Mouse (Mus musculus) cerebellum, postnatal 4 days (tissue): ENCODE data around the gene Ttpal.

Experiments
- DNase-seq, 2 experiments: peaks; one replicate each; pipeline ENCODE4 v3.0.0; 2022; ENCODE audit warnings: low spot score in 2 of 2, mixed read lengths in 1 of 2

Ttpal gene

DNA sequence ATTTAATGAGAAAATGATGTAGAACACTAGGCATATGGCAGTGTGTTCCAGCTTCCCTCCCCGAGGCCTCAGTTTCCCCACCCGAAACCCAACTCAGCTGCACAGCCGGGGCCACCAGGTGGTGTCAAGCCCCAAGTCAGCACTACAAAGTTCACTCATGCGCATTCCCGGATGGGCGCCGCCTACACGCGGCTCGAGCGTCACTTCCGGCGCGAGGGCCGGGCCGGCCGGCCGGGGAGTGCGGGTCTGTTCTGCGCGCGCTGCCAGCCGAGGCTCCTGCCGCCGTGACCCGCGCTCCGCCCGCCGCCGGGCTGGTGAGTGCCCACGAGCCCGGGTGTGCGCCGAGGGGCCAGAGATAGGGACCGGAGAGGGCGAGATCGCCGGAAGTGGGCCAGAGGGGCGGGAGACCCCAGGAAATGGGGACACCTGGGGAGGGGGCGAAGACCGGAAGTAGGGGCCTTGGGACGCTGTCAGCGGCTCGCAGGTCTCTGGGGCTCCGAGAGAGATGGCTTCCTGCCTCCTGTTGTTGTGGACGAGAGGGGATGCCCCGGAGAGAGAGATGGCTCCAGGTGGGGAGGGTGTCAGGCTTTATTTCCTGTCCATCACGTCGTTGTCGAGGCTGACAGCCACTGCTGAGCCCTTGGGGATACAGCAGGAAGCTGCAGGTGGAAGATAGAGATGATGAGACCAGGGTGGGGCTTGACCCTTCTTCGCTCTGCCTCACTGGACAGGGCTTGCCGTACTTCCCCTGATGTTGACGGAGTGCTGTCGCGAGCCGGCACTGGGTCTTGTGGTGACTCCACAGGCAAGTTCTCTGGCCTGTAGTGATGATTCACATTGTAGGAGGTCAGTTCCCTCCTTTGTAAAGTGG, at the start of gene Ttpal:
Gene Ttpal, plus strand, starts transcription at position 214 of the 871 bp plus-strand sequence.
- peak; percentile 75 to 85 for DNase-seq

DNA sequence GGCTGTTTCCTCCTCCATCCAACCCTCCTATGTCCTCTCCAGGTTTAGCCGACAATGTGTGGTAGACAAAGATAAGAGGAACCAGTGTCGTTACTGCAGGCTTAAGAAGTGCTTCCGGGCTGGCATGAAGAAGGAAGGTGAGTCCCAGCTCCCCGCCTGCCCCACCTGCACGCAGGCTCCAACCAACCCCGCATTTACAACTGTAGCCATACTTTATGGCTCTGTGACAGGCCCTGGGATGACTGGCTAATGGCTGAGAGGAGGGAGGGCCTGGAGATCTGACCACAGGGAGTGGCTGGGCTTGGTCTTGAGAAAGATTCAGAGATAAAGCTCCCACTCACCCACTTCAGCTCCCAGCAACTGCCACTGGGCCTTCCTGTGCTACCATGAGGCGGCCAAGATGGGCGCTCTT, 49.6 kb upstream of the Ttpal start:
- no peak for DNase-seq

DNA sequence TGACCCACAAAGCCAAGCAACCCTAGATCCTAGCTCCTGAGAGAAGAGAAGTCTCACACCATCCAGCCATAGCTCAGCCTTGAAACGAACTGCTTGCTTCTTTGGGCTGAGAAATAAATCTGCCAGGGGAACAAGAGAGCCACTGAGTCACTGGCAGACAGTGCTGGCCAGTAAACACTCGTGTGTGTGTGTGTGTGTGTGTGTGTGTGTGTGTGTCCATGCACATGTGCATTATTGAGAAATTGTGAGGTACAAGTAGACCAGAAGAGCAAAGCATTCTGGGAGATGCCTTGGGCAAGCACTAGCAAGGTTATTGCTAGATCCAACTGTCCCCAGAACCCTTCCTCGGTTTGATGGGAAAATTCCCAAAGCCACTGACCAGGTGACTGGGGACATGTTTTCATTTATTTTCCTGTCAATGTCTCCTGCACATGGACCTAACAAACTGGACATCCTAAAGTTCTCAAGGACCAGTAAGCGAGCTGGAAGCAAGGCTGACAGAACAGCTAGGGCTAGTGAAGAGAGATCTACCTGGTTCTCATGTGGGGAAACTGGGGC, 47.6 kb upstream of the Ttpal start:
- no peak for DNase-seq

DNA sequence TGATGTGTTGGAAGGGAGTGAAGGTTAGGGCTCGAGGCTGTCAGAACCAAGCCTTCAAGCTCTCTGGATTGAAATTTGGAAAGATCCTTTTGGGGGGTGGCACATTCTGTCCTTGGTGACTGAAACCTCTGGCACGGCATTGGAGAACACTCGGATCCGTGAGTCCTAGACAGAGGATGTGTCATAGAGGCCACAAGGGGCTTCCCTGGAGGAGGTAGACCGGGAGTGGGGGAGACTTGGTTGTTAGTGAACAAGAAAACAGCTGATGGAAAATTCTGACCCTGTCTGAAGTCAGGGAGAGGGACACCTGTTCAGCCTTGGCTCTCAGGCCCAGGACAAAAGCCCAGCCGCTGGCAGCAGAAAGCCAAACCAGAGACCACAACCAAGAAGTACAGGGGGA, 47.1 kb upstream of the Ttpal start:
- DNase-seq: no peak

DNA sequence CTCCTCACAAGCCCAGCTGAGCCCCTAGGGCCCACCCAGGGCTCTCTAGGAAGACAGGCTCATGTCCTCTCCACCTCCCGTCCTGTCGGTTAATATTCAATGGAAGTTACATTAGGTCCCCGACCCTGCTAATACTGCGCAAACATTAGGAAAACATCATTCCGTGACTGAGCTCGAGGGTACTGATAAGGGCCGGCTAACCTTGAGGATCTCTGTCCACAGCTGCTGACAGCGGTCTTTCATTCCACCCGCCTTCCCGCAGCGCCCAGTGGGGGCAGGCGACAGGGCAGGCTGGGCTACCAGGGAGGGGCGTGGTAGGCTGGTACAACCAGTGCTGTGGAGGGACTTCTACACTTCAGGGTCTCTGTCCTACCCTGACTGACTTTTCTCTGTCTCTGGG, 46.7 kb upstream of the Ttpal start:
- DNase-seq: no peak

DNA sequence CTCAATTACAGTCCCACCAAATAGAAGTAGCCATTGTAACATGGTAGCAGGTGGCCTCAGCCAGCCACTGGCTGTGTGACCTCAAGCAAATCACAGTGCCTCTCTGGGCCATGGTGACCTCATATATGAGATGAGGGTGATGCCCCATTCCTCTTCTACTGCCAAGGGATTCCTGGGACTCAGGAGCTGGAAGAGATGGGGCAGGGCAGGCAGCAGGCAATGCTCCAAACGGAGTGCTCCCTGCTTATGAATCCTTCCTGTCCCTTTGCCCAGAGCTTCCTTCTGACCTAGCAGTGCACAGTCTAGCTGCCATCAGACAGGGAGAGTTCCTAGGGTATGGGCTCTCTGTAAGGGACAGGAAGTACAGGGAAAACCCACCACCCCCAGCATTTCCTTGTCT, 43.6 kb upstream of the Ttpal start:
- no peak for DNase-seq

DNA sequence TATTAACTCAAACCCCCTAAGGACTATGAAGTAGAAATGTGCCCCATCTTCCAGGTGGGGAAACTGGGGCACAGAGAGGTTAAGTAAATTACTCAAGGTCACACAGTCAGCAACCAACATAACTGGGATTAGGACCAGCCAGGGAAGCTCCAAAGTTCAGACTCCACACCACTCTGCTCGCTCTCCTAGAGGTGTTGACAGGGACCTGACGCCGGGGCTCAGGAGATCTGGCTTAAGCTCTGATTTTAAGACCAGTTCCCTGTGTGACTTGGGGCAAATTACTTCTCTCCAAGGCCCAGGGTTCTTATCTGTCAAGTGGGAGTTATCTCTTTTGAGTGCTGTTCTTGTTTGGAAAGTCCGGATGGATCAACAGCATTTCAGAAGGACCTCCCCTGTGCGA, 42.9 kb upstream of the Ttpal start:
- no peak for DNase-seq

DNA sequence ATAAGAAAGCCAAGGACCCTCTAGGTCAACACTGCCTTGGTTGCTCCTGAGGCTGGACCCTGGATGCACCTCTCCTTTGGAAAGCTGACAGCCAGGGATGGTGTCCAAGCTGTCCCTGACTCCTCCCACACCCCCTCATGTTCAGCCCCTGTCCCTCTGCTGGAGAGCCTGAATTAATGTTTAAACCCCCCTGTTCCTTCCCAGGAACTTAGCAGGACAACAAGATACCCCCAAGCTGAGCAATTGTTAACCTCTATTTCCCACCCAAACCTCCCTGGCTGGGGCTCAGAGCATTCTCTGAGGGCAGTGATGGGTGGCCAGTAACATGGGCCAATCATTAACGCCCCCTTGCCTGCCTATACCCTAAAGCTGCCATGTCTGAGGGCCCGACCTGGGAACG, 41.9 kb upstream of the Ttpal start:
- DNase-seq: no peak

DNA sequence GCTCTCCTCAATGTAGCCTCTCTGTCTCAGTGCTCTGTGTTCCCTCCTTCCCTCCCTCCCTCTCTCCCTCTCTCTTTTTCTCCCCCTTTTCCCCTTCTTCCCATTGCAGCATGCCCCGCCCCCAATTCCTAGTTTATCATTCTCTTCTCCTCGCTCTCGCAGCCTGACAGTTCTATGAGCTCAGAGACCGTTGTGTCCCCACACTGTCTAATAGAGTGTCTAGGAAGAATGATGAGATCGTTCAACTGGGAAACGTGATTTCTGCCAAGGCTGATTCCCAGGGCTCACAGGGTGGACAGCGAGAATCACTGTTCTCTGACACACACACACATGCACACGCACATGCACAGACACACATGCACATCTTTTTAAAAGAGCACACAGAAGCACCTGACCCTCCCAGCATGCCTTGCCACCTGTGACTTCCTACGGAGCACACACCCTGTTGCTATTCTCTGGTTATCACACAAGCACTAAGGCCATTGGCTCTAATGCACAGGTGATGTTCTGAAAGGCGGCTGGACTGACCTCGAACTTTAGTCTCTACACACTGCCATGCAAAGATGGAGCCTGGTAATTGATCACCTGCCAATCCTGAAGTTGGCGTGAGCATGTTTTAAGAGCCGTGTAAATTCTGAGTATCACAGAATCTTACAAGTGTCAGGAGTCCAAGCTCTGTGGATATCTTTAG, 40.7 kb upstream of the Ttpal start:
- no peak for DNase-seq

DNA sequence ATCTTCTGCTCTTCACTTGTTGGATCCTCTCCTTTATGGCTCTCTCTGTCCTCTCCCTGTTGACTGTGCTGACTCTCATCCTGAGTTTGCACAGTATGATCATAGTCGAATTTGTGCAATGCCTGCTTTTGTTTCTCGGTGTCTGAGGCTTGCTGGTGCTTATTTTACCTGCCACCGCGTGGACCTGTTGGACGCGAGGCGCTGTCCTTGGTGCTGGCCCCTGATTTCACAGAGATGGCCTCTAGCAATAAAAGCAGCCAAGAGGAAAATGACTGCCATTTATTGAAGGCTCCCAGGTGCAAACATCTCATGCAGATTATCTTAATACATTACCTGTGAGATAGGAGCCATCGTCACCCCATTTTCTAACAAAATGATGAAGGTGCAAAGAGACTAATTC, 37.5 kb upstream of the Ttpal start:
- no peak for DNase-seq

DNA sequence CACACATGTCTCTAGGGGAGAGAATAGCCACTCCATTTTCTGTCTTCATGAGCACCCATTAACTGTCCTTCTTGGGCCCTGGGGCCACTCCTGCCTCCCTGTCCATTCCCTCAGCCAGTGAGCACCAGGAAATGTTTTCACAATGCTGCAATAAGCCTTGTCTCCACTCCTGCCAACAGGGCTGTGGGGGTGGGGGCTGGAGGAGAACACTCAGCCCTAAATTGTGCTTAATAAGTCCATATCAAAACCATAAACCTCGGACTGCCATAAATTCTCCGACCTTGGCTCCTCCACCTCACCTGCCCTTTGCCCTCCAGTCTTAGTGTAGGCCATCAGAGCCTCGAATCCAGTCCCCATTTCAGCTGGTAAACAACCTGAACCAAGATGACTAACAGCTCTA, 27.8 kb upstream of the Ttpal start:
- no peak for DNase-seq

DNA sequence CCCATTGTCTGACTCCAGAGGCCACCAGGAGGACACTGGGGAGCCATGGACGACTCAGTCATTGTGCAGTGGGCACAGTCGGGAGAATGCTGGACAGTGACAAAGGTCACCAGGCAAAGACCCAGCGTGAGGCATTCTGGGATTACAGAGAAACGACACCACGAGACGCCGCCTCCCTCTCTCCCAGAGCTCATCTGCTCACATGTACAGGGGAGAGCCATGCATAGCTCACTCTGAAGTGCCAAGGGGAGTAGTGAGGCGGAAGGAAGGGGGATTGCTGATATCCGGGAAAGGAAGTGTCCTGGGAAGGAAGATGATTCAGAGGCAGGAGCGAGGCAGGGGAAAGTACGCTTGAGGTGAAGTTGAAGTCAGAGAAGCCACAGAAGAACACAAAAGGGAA, 26.9 kb upstream of the Ttpal start:
- no peak for DNase-seq

DNA sequence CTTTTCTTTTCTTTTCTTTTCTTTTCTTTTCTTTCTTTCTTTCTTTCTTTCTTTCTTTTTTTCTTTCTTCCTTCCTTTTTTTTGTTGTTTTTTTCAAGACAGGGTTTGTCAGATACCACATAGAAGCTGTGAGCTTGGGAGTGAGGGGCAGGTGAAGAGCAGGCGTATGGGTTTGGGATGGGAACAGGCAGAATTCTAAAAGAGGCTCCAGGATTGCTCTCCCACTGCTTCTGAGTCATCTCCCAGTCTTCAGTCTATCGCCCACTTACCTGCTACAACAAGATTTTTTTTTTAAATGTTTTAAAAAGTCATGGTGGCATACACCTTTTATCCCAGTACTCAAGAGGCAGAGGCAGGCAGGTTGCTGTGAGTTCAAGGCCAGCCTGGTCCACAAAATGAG, 24.1 kb upstream of the Ttpal start:
- DNase-seq: no peak

DNA sequence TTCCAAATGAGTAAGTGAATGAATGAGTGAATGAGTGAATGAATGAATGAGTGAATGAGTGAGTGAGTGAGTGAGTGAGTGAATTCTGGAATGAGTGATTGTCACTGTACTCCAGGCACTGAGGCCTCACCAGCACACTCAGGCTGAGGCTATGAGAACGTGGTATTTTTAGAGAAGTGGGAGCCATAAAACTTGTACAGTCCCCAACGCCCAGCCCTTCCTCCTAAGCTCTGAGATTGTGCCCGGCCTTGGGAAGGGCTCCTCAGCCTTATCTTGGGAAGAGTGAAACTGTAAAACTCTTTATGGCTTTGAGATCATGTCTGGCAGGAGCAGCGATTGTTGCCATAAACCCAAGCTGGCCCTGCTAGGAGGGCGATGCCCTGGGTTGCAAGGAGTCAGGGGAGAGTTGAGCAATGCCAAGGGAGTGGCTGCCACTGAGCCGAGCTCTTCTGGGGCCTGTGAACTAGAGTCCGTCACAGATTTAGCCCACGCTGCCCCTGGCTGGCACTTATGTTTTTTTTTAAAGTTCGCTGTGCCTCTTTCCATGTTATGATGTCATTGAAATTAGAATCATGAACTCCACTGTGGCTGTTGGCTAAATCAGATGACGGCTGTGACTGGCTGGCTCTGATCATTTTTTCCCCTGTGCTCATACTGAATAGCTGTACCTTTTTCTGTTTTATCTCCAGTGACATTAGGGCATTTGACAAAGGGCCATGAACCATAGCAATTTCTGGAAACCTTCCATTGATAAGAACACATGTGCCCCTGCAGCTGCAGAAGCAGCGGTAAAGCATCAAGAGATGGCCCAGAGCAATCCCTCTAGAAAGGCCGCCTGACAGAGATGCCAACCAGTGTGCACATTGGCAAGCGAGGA, 21.8 kb upstream of the Ttpal start:
- DNase-seq: no peak

DNA sequence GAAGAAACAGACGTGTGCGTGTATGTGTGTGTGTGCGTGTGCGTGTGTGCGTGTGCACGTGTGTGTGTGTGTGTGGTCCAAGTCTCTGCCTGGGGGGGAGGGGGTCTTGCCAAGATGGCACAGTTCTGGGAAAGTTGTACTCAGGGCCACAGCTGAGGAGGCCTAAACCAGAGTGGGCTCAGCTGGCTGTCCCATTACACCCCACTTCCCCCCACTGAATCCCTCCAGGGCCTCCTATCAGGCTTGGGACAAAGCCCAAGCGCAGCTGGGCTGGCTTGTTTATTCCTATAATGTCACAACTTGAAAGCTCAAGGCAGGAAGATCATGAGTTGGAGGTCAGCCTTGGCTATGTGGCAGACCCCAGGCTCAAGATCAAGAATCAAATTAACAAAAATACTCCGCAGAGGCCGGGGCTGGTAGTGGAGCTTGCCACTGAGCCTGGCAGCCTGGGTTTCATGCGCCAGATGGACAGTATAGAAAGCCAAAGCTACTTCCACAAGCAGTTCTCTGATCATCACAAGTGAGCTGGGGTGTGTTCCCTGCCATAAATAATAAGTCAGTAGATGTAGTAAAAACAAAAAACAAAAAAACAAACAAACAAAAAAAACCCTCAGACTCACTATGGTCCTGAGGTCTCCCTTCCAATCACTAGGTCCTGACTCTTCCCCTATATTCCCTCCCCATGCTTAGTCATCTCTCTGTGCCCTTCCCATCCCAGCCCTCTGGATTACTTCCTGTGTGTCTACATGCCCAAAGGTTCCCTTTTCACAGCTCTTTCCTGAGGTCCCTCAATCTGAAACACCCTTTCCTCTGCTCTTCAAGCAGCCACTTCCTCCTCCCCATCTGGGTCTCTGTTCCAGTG, 18.7 kb upstream of the Ttpal start:
- peak in 1 of 2 experiments; percentile 41 for DNase-seq

DNA sequence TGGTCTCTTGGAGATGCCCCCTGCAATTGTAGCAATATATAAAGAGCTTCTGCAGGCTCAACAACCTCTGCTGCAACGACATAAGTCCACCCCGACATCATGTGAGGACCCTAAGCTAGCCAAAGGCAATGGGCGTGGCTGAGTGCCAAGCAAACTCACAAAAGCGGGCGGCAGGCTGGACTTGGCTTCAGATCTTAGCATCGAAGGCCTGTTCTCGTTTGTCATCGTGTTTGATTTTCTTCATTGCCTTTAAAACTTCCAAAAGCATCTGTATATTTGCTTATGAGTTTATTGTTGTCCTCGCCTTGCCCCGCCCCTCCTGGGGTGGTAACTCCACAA, 18.1 kb upstream of the Ttpal start:
- DNase-seq: peak in 1 of 2 experiments; percentile 36

DNA sequence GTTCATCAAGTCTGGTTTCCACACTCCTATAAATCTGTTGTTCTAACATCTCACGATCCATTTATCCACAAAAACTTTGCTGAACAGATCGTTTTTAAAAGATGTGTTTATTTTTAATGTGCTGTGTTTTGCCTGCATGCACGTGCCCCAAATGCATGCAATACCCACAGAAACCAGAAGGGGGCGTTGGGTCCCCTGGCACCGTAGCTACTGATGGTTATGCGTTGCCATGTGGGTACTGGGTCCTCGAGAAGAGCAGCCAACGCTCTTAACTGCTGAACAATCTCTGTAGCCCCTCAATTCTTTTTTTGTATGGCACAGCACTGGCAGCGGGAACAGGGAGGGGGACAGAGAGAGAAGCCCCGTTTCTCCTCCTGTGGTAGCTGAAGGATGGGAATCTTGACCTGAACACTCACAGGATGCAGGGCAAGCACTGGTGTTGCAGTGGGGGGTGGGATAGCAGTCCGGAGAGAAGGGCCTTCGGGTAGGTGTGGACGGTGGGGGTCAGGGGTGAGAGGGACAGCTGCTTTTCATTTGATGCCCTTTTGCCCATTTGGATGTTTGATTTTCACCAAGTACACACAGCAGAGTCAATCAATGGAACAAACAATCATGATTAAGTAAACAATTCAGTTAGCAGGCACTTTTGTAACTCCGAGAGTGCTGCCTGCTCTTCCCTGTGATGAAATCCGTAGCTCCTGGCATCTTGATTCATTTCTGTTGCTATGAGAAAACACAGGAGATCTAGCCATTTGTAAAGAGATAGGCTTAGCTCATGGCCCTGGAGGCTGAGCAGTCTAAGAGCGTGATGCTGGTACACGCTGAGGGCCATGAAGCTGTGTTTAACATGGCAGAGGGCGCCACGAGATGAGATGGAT, 15.5 kb upstream of the Ttpal start:
- DNase-seq: peak in 1 of 2 experiments; percentile 59

DNA sequence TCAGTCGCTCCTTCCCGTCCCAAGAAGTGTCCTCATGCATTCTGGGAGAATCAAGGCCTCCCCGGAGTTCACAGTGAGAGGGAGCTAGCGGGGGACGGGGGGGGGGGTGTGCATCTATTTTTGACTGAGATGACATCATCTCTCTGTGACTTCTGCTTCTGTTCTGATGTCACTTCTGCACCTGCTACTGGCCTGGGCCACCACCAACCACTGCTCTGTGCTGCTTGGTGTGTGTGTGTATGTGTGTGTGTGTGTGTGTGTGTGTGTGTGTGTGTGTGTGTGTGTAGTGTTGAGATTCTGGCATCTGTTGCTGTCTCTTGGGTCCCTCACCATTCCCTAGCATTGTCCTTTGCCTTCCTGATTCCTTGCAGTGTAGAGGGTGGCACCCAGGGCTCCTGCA, 14.6 kb upstream of the Ttpal start:
- no peak for DNase-seq

DNA sequence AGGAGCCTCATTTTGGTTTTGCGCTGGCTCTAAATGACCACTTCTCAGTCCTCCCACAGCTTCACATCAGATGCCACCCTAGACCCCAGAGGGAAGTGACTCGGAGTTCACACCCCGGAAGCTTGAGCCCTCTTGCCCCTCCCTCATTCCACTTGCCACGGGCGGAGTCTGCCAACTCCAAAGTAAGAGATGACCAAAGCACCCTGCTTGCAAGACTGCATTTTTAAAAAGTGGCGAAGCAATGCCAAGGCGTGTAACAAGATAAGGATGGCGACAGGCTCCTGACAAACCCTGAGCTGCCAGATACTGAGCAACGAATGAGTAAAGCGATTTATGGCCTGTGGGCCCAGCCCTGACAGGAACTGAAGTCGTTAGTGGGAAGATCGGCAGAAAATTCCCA, 11.9 kb upstream of the Ttpal start:
- no peak for DNase-seq

DNA sequence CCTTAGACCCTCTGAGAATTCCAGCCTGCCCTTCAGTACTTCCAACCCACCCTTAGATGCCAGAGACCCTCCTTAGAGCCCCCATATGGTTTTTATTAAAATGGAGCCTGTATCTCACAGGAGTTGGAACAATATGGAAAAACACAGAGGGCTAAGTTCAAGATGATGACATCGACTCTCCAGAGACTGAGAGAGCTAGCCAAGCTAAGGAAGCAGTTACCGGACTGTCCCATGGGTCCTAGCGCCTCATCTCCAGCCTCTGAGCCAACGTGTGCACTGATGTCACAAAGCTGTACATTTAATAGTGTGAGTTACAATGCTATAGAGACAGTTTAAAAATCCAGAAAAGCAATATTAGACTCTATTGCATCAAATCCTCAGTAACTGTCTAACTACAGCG, 11.1 kb upstream of the Ttpal start:
- no peak for DNase-seq
